Comparison of ENCODE assay signal across 9 mouse cellular contexts in genomic region chr5:73114878-73115277, GRCm38 (mm10).
A peak's percentile ranks its signal among the peaks of the same experiment; 100 is the strongest.
DNase-seq lines count a peak whose midpoint lies in the region; ATAC-seq and TF ChIP-seq lines count a peak whose summit lies in the region.
"Had no signal": no experiment of that assay in that cellular context is flagged by ENCODE, and none has a peak within 500 bp of the region (broad histone marks: within the 10 kb centered on the region; RNA-seq: fewer than 3 reads in every experiment).

No protein-coding gene starts in this region.

- no peaks in the 10 kb centered on the region for H3K9me3 ChIP-seq in midbrain, embryonic 14.5 days (ENCODE audit: control insufficient read depth, low read length)
- H3K9me3 ChIP-seq in midbrain, embryonic 16.5 days (replicated peaks; ENCODE audit: control insufficient read depth, low read length, poor library complexity, severe bottlenecking), result no peaks in the 10 kb centered on the region

- TF ChIP-seq CTCF in cerebellum, adult 2 months (IDR thresholded peaks at IDR 0.05; ENCODE audit: borderline replicate concordance, insufficient read depth, low read depth, low read length), result peak; percentile 51; the same call in 1 of the 2 replicates

- 96% methylated on average over 4 of the region's 4 CpGs for WGBS in cerebellum, adult 2 months
- 97% methylated on average over 4 of the region's 4 CpGs for WGBS in midbrain, embryonic 14.5 days
- WGBS in midbrain, embryonic 16.5 days, result 95% methylated on average over 4 of the region's 4 CpGs

- H3K27ac ChIP-seq in cerebellum, adult 2 months (ENCODE audit: insufficient read depth, low read length), result no peak overlapping the region
- H3K27ac ChIP-seq in midbrain, embryonic 14.5 days (replicated peaks; ENCODE audit: low read depth, low read length), result no peak overlapping the region
- no peak overlapping the region for H3K27ac ChIP-seq in midbrain, embryonic 16.5 days (ENCODE audit: low read length)

- no peaks in the 10 kb centered on the region for H3K4me1 ChIP-seq in cerebellum, adult 2 months (ENCODE audit: control insufficient read depth, insufficient read depth, low read length)
- H3K4me1 ChIP-seq in midbrain, embryonic 14.5 days (ENCODE audit: control insufficient read depth, insufficient read depth, low read length), result no peaks in the 10 kb centered on the region
- H3K4me1 ChIP-seq in midbrain, embryonic 16.5 days (ENCODE audit: control insufficient read depth, insufficient read depth, low read length), result no peaks in the 10 kb centered on the region

- H3K27me3 ChIP-seq in cerebellum, adult 2 months (ENCODE audit: control insufficient read depth, insufficient read depth, low read length), result no peaks in the 10 kb centered on the region
- no peaks in the 10 kb centered on the region for H3K27me3 ChIP-seq in midbrain, embryonic 14.5 days (ENCODE audit: control insufficient read depth, insufficient read depth, low read length)
- H3K27me3 ChIP-seq in midbrain, embryonic 16.5 days (ENCODE audit: control insufficient read depth, insufficient read depth, low read depth, low read length), result no peaks in the 10 kb centered on the region

- ATAC-seq in midbrain, embryonic 14.5 days (ENCODE audit: low FRiP score, low TSS enrichment), result no peak
- ATAC-seq in midbrain, embryonic 16.5 days, result no peak
- ATAC-seq in erythroblast, adult 5-6 weeks (replicated peaks; ENCODE audit: low FRiP score, poor library complexity, severe bottlenecking), result peak; percentile 82

- no peak overlapping the region for H3K4me2 ChIP-seq in midbrain, embryonic 14.5 days (ENCODE audit: low read length)
- no peak overlapping the region for H3K4me2 ChIP-seq in midbrain, embryonic 16.5 days (ENCODE audit: low read length)

- H3K36me3 ChIP-seq in midbrain, embryonic 14.5 days (ENCODE audit: control insufficient read depth, insufficient read depth, low read length), result peaks cover 35% of the 10 kb centered on the region
- H3K36me3 ChIP-seq in midbrain, embryonic 16.5 days (ENCODE audit: control insufficient read depth, insufficient read depth, low read length), result peaks cover 10% of the 10 kb centered on the region; the same call in 1 of the 2 replicates

- H3K9ac ChIP-seq in midbrain, embryonic 14.5 days (replicated peaks; ENCODE audit: low read length), result no peak overlapping the region
- H3K9ac ChIP-seq in midbrain, embryonic 16.5 days (ENCODE audit: low read depth, low read length), result no peak overlapping the region

- DNase-seq in cerebellum, adult 2 months, result no peak
- no peak for DNase-seq in cerebellum, adult 11-12 months
- peak; percentile 30 for DNase-seq in midbrain, embryonic 14.5 days
- peak; percentile 10 to 48 for DNase-seq in thymus, postnatal 10 days (ENCODE audit: low spot score in 2 of 2)
- DNase-seq in kidney, adult 18-20 months, result no peak
- no peak for DNase-seq in adrenal gland, postnatal 25 days
- DNase-seq: lung, postnatal 4 days had no signal

- no peak overlapping the region for H3K4me3 ChIP-seq in cerebellum, adult 2 months (replicated peaks; ENCODE audit: insufficient read depth, low read depth, low read length)
- H3K4me3 ChIP-seq in midbrain, embryonic 14.5 days (replicated peaks; ENCODE audit: low read depth, low read length), result no peak overlapping the region
- H3K4me3 ChIP-seq in midbrain, embryonic 16.5 days (ENCODE audit: low read depth, low read length), result no peak overlapping the region

- no peak for TF ChIP-seq POLR2A in cerebellum, adult 2 months (IDR thresholded peaks at IDR 0.05; ENCODE audit: borderline replicate concordance, insufficient read depth, low read length)

Comparison
In these comparisons a context has a peak if more than half of its experiments do, and no peak if none do; other contexts are left out.
1. DNase-seq: peak in midbrain, embryonic 14.5 days (single experiment) and thymus, postnatal 10 days (2 of 2); none in cerebellum, adult 2 months (0 of 2), cerebellum, adult 11-12 months (single experiment), kidney, adult 18-20 months (single experiment) and adrenal gland, postnatal 25 days (single experiment).